Mouse (Mus musculus) forebrain, embryonic 10.5 days (tissue): ENCODE measurements at regions not wholly inside any gene's neighbourhood (a gene's known extent, or its start where the extent isn't known, plus 50 kb on each side); places are given as distances from the start of the nearest gene placed in this dataset.

Source experiments
- DNase-seq: peaks from one replicate; pipeline ENCODE4 v3.0.0-alpha.2; 2017; ENCODE audit warnings: low spot score; ENCODE audit errors: extremely low spot score
- H3K27ac ChIP-seq: fragments of 300-500 bp; sonication (generic); 2 replicates; pipeline ENCODE4 v1.5.1; 2016; ENCODE audit warnings: mild to moderate bottlenecking
- H3K27me3 ChIP-seq: fragments of 300-500 bp; sonication (generic); 2 replicates; pipeline ENCODE4 v1.6.1; 2016; ENCODE audit warnings: mild to moderate bottlenecking; ENCODE audit not compliant: poor library complexity, severe bottlenecking
- H3K36me3 ChIP-seq: fragments of 300-500 bp; sonication (generic); replicated peaks from 2 replicates; pipeline ENCODE4 v1.6.1; 2016; ENCODE audit warnings: mild to moderate bottlenecking, moderate library complexity
- H3K4me1 ChIP-seq: fragments of 300-500 bp; sonication (generic); 2 replicates; pipeline ENCODE4 v1.6.1; 2016
- H3K4me3 ChIP-seq: fragments of 300-500 bp; sonication (generic); 2 replicates; pipeline ENCODE4 v1.5.1; 2016; ENCODE audit warnings: mild to moderate bottlenecking, moderate library complexity
- H3K9me3 ChIP-seq: fragments of 300-500 bp; sonication (generic); 2 replicates; pipeline ENCODE4 v1.6.1; 2016; ENCODE audit warnings: mild to moderate bottlenecking, moderate library complexity
- WGBS: fragments of 180-500 bp; shearing (Covaris S2); methylation state at CpG from one replicate; pipeline ENCODE4 v1.1.7; 2016; 5-methylcytosine and 5-hydroxymethylcytosine counted together

DNA sequence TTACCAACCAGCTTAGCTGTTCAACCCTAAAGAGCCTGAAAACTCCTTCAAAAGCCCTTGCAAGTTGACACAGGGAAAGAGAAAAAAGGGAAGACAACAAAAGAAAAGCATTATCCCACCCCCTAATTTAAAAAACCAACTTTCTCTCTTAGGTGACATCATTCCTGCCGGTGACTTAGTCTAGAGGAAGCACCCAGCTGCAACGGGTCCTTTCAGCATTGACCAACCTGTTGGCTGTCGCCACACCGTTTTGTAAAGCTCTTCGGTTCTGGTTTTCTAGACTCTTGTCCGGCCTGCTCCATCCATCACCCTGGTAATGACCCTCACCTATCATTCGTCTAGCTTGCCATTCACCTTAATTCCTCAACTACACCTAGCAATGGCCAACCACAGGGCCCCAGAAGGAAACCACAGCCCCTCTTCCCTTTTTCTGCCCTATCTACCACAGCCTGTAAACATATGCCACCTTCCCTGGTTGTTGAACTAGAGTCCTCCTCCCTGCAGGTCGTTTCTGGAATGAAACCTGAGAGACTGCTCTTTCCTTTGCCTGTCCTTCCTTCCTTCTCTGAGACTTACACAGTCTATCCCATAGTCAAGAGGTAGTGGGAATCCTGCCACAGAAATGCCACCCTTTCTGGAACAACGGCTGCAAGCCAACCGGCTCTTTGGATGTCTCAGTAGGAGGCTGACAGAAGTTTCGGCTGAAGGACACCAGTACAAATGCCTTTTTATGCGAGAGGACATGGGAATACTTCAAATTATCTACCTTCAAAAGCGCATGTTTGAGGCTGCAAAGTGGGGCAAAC lies 87.9 kb downstream of the Foxb1 start:
- H3K4me1 ChIP-seq = peaks cover 44% of the 10 kb centered on the region
- no peak overlapping the region for H3K4me3 ChIP-seq
- H3K36me3 ChIP-seq = no peaks in the 10 kb centered on the region
- H3K9me3 ChIP-seq = no peaks in the 10 kb centered on the region
- peaks cover 93% of the 10 kb centered on the region for H3K27me3 ChIP-seq
- H3K27ac ChIP-seq = no peak overlapping the region
- WGBS = 76% methylated on average over 13 of the region's 13 CpGs
- DNase-seq = no peak

DNA sequence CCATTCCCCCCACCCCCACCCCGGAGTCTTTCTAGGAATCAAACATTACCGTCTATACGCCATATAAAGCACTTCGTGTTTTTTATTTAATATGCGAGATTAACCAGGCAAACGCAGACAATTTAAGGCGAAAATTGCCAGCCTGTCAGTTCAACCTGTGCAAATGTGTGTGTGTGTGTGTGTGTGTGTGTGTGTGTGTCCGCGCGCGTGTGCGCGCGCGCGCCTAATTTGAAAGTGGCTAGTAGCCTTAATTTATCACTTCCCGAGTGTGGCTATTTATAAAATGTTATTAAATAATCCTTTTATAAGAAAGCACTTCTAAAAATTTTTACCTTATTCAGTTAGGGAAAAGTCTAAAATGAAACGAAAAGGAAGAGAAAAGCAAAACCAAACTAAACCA lies 89.5 kb downstream of the Foxb1 start:
- H3K27me3 ChIP-seq = peaks cover 97% of the 10 kb centered on the region
- 2% methylated on average over 18 of the region's 18 CpGs for WGBS
- peak overlapping the region; percentile 68; the same call in 1 of the 2 replicates for H3K27ac ChIP-seq
- no peak for DNase-seq
- peaks cover 47% of the 10 kb centered on the region for H3K4me1 ChIP-seq
- H3K36me3 ChIP-seq = no peaks in the 10 kb centered on the region
- no peaks in the 10 kb centered on the region for H3K9me3 ChIP-seq
- H3K4me3 ChIP-seq = peak overlapping the region; percentile 47

DNA sequence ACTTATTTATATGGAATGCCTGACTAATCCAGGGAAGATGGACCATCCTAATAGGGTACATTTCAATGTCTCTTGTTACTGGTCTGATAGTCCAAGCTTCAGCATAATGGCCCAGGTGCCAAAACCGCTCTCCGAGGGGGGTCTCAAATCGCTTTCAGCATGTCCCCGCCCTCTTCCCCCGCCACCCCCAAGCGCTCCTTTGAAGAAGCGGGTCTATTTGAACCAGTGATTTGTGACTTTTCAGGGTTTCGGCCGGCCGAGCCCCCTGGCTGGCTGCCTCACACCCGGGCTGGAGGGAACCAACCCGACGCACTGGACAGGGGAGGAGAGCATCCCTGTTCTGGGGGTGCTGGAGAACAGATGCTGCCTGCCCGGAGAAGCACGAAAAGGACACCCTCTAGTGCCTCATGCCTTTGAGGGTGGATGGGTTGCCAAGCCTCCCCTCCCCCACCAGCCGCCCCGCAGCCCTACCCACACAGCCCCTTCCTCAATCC lies 90.1 kb downstream of the Foxb1 start:
- H3K27ac ChIP-seq = peak overlapping the region; percentile 68
- peaks cover 97% of the 10 kb centered on the region for H3K27me3 ChIP-seq
- H3K4me3 ChIP-seq = peak overlapping the region; percentile 47
- peaks cover 47% of the 10 kb centered on the region for H3K4me1 ChIP-seq
- WGBS = 1% methylated on average over 17 of the region's 17 CpGs
- H3K9me3 ChIP-seq = no peaks in the 10 kb centered on the region
- H3K36me3 ChIP-seq = no peaks in the 10 kb centered on the region
- DNase-seq = peak; percentile 62

DNA sequence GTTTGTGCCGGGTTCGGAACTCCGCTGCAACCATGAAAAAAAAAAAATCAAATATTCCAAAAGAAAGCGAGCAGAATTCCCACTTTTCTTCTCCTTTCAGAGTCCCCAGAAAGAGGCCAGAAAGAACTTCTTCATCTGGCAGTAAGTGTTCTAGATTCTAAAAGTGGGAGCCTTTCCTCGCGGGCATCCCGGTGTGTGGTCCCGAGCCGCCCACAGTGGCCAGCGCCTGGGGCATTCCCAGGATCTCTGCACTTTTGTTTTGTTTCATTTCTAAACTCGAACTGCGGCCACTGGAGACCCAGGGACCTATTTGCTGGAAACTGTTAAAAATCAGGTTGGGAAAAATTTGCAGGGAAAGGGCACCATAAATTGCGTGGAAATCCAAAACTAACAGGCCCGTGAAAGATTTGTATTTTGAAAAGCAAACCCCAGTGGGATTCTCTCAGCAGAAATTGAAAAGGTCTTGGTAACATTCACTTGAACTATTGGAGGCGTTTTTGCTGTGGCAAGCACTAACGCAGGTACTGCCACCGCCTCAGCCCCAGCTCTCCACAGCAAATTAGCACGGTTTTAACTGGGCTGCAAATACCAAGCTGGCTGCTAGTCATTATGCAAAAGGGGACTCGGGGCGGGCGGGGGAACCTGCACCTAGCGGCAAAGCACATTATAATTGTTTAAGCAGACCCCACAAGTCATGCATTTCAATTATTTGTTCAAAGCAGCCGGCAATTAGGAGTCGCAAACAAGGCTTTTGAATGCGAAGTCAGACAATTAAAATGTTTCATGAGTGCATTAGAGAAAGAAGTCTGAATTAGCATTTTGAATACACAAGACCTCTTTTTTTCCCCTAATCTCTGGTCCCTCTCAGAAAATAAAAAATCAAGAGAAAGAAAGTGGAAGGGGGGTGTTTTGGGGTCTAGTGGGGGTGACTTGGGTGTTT lies 90.9 kb downstream of the Foxb1 start:
- DNase-seq = peak; percentile 60
- Histone ChIP-seq H3K36me3 (no peaks in the 10 kb centered on the region), H3K27ac (peak overlapping the region; percentile 68; the same call in 1 of the 2 replicates), H3K27me3 (peaks cover 100% of the 10 kb centered on the region), H3K4me3 (peak overlapping the region; percentile 47), H3K4me1 (peaks cover 47% of the 10 kb centered on the region), H3K9me3 (no peaks in the 10 kb centered on the region)
- WGBS = 2% methylated on average over 25 of the region's 25 CpGs

DNA sequence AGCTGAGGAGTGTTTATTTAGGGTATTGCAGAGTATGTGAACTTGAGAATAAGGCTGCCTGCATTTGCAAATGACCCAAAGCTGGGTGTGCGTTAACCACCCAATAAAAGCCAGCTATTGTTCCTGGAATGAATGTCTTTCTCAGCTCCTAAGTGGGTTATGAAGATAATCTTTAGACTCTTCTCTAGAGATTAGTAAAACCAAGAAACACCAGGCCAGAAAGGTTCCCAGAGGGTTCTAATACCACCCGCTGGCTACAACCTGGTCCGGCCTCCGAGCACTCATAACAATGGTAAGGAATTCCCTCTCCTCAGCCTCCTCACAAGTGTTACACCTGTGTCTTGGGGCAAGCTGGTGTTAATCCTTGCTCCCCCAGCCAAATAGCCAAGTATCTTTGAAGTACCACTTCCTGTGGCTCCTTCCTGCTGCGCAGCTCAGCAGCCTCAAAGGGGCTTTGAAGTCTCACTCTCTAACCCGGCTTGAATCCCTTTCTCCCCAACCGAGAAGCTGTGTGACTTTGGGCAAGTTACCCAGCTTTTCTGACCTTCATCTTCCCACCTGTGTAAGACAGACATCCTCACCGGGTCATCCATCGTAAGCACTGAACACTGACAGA lies 92.2 kb downstream of the Foxb1 start:
- peaks cover 99% of the 10 kb centered on the region for H3K27me3 ChIP-seq
- no peak overlapping the region for H3K4me3 ChIP-seq
- DNase-seq = no peak
- no peaks in the 10 kb centered on the region for H3K36me3 ChIP-seq
- H3K4me1 ChIP-seq = peaks cover 47% of the 10 kb centered on the region
- H3K27ac ChIP-seq = no peak overlapping the region
- H3K9me3 ChIP-seq = no peaks in the 10 kb centered on the region
- WGBS = 2% methylated on average over 9 of the region's 9 CpGs

DNA sequence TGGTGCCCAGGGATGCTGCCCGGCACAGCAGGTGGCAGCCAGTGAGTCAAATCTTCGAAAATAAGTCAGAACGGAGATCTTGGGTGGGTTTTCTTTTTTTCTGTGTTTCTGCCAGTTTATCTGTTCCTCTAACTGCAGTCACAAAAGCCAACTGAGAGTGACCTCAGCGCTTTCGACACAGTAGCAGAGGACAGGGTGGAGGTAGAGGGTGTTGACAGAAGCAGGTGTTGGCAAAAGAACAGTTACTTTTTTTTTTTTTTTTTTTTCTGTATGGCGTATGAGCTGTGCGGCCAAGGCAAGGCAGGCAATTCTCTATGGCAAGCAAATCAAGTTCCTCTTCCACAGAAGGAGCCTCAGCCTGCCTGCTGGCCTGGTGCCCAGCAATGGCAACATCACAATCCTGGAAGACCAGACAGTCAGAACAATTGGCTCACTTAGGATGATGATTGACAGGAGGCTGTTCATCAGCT lies 93.6 kb downstream of the Foxb1 start:
- no peak for DNase-seq
- Histone ChIP-seq H3K9me3 (no peaks in the 10 kb centered on the region), H3K36me3 (no peaks in the 10 kb centered on the region), H3K27ac (no peak overlapping the region), H3K27me3 (peaks cover 99% of the 10 kb centered on the region), H3K4me3 (no peak overlapping the region), H3K4me1 (peaks cover 41% of the 10 kb centered on the region)
- 69% methylated on average over 7 of the region's 7 CpGs for WGBS

DNA sequence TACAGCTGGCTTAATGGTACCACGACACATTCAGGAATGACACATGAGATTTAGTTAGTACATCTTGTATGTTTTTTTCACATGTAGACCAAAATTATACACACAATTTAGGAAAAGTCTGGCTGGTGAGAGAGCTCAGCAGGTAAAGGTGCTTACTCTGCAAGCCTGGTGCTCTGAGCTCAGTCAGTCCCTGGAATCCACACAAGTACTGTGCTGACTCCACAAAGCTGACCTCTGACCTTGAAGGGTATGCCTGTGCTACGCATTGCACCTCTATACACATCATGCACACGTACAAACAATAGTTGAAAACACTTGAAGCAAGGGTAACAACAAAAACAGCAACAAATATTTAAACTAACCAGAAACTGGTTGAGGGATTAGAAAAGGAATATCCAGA lies 96.5 kb downstream of the Foxb1 start:
- H3K27ac ChIP-seq = no peak overlapping the region
- 85% methylated on average over 3 of the region's 3 CpGs for WGBS
- DNase-seq = no peak

DNA sequence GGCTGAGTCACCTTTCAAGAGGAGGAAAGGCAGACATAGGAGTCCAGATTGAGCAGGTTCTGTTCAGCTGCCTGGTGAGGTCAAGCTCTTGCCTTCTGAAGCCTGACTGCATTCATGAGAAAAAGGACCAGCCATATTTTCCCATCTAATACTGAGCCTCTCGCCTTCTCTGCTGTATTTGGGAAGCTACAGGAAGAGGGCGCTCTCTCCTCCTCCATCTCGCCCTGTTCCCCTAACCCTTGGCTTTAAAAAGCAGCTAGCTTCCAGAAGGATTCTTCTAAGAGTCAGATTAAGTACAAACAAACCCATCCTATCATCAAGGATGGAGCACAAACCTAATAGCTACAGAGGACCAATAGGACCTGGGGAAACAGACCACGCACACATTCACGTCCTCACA lies 98.3 kb downstream of the Foxb1 start:
- H3K4me1 ChIP-seq = no peaks in the 10 kb centered on the region
- no peak overlapping the region for H3K4me3 ChIP-seq
- no peak for DNase-seq
- H3K27me3 ChIP-seq = peaks cover 60% of the 10 kb centered on the region
- 33% methylated on average over 5 of the region's 5 CpGs for WGBS
- no peaks in the 10 kb centered on the region for H3K36me3 ChIP-seq
- H3K9me3 ChIP-seq = no peaks in the 10 kb centered on the region
- no peak overlapping the region for H3K27ac ChIP-seq

More for the DNA sequence above, 96.5 kb downstream of the Foxb1 start:
- H3K27me3 ChIP-seq = peaks cover 78% of the 10 kb centered on the region
- no peaks in the 10 kb centered on the region for H3K9me3 ChIP-seq
- peaks cover 16% of the 10 kb centered on the region for H3K4me1 ChIP-seq
- H3K4me3 ChIP-seq = no peak overlapping the region
- no peaks in the 10 kb centered on the region for H3K36me3 ChIP-seq

DNA sequence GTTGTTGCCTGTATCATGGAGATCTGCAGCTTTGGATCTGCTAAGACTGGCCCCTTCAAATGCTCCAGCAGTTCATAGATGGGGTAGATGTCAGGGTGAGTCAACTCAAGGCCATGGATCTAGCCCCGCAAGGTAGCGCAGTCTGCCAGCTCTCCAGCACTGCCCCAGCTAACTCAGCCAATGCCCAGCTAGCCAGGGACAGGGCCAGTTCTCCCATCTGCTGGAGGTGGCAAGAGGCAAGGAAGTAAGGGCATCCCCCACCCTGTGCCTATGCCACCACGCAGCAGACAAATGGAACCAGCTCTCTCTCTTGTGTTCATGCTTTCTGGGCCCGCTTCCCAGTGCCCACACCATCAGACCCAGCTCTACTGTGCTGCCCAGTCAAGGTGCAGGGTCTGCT lies 102.5 kb downstream of the Foxb1 start:
- Histone ChIP-seq H3K4me1 (no peaks in the 10 kb centered on the region), H3K27me3 (peaks cover 20% of the 10 kb centered on the region), H3K27ac (no peak overlapping the region), H3K4me3 (no peak overlapping the region), H3K9me3 (no peaks in the 10 kb centered on the region), H3K36me3 (no peaks in the 10 kb centered on the region)
- DNase-seq = no peak
- WGBS = 91% methylated on average over 4 of the region's 4 CpGs

DNA sequence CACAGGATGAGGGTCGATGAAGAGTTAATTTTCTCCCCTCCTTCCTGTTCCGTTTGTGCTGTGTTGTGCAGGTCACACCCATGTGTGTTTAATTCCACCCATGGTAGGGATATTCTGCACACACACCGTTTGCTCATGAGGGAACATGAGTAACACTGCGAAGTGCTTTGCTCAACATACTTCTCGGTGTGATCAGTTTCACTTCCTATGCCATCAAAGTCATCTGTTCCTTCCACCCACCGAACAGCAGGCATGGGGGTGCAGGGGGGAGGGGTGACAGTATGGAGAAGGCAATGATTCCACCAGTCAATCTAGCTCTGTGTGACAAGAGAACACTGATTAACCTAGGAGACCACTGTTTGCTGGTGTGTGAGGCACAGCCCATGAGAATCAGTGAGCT lies 104.7 kb downstream of the Foxb1 start:
- Histone ChIP-seq H3K9me3 (no peaks in the 10 kb centered on the region), H3K27me3 (no peaks in the 10 kb centered on the region), H3K4me1 (no peaks in the 10 kb centered on the region), H3K4me3 (no peak overlapping the region), H3K27ac (no peak overlapping the region), H3K36me3 (no peaks in the 10 kb centered on the region)
- DNase-seq = no peak
- 83% methylated on average over 6 of the region's 6 CpGs for WGBS

DNA sequence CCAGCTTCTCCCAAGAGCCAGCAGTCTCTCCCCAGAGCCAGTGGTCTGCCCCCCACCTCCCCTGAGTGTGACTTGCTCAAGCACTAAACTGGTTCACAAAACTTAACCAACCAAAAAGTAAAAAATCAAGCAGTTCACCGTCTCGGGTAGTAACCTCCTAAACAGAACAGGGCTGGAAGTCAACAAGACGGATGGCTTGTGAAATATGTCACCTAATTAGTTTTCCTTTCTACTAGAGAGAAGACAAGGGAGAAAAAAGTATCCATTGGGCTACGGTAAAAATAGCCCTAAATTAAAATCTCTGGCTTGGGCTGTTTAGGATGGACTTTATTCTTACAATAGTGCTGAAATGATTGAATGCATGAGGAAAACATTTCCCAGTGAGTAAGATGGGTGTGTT lies 108.6 kb downstream of the Foxb1 start:
- Histone ChIP-seq H3K9me3 (no peaks in the 10 kb centered on the region), H3K4me1 (no peaks in the 10 kb centered on the region), H3K27me3 (no peaks in the 10 kb centered on the region), H3K27ac (no peak overlapping the region), H3K4me3 (no peak overlapping the region), H3K36me3 (no peaks in the 10 kb centered on the region)
- WGBS = 90% methylated on average over 4 of the region's 4 CpGs
- no peak for DNase-seq

DNA sequence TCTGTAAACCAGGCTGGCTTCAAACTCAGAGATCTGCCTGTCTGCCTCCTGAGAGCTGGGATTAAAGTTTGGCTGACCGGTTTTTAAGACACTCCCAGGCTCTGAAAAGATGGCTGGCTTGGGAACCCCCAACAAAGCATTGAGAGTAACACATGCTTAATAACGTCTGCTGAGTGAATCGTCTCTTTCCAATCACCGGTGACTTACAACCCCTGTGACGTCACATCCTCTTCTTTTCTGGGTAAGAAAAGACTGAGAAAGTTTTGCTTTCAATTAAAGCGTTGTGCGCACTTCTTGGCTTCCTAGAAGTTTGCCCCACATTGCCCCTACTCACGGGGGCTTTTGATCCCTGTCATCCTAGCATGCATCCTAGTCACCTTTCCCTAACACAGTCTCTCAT lies 109.1 kb downstream of the Foxb1 start:
- no peak overlapping the region for H3K27ac ChIP-seq
- H3K27me3 ChIP-seq = no peaks in the 10 kb centered on the region
- no peaks in the 10 kb centered on the region for H3K36me3 ChIP-seq
- H3K9me3 ChIP-seq = no peaks in the 10 kb centered on the region
- 77% methylated on average over 8 of the region's 8 CpGs for WGBS
- H3K4me3 ChIP-seq = no peak overlapping the region
- DNase-seq = no peak
- no peaks in the 10 kb centered on the region for H3K4me1 ChIP-seq
